Mouse (Mus musculus): ENCODE measurements around the gene Ypel5. TPM values are rescaled to one million over a fixed set of nuclear protein-coding genes. Genes with fewer than 3 reads are reported as not detected.
A peak's percentile ranks its signal among the peaks of the same experiment; 100 is the strongest.

The Ypel5 gene
- polyA plus RNA-seq, 1 experiment from 2014 or later, result 59.4 TPM

DNA sequence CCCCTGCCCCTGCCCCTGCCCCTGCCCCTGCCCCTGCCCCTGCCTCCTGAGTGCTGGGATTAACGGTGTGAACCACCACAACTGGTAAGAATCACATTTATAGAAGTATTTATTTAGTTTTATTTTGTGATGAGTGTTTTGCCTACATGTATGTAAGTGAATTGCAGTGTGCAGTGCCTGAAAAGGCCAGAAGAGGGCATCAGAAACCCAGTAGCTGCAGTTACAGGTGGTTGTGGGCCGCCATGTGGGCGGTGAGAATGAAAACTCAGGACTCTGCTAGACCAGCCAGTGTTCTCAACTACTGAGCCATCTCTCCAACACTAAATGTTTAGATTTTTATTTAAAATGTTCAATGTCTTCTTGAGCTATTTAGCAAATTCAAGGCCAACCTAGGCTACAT is 39.7 kb upstream of the Ypel5 start:
- whole genome bisulfite sequencing (ENCODE audit: insufficient replicate concordance), result 77% methylated on average over 3 of the region's 3 CpGs
- ATAC-seq (no peak), DNase-seq (no peak)
- Histone ChIP-seq H3K36me3 (replicated peaks; ENCODE audit: insufficient read depth, low read length) (no peaks in the 10 kb centered on the region), H3K4me3 (ENCODE audit: low read depth, low read length) (no peak overlapping the region), H3K9me3 (ENCODE audit: low read length) (0 out of 2 replicates have a peak, but pooled peaks cover 3% of the 10 kb centered on the region), H3K9ac (replicated peaks) (no peak overlapping the region), H3K4me1 (ENCODE audit: insufficient read depth) (peaks cover 11% of the 10 kb centered on the region; the same call in 1 of the 2 replicates), H3K27me3 (ENCODE audit: insufficient read depth, low read length) (no peaks in the 10 kb centered on the region), H3K4me2 (ENCODE audit: low read depth, low read length) (no peak overlapping the region), H3K27ac (ENCODE audit: low read depth) (no peak overlapping the region)
- TF ChIP-seq EP300 (IDR thresholded peaks at IDR 0.05; ENCODE audit: low read depth), result no peak
- peak; percentile 34; the same call in 1 of the 2 replicates for TF ChIP-seq CTCF (IDR thresholded peaks at IDR 0.05; ENCODE audit: low read depth)

DNA sequence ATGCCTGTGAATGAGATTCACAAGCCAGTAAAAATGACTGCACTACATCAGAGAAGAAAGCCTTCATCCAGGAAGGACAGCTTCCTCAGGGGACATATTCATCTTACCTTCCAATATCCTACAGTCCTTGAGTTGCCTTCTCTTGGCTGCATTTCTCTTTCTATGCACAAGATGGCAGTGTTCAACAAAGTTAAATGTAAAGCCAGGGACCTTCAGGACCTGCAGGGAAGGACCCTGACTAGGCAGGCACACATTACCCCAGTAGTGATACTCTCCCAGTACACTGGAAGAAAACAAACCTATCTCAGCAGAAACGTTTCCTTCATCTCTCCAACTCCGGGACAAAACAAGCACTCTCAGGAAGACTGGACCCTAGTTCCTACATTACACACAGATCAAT is 38.4 kb upstream of the Ypel5 start:
- DNase-seq, result no peak
- Histone ChIP-seq H3K36me3 (replicated peaks; ENCODE audit: insufficient read depth, low read length) (no peaks in the 10 kb centered on the region), H3K27me3 (ENCODE audit: insufficient read depth, low read length) (no peaks in the 10 kb centered on the region), H3K4me2 (ENCODE audit: low read depth, low read length) (no peak overlapping the region), H3K9ac (replicated peaks) (no peak overlapping the region), H3K27ac (ENCODE audit: low read depth) (no peak overlapping the region), H3K9me3 (ENCODE audit: low read length) (0 out of 2 replicates have a peak, but pooled peaks cover 3% of the 10 kb centered on the region), H3K4me1 (ENCODE audit: insufficient read depth) (peaks cover 11% of the 10 kb centered on the region; the same call in 1 of the 2 replicates), H3K4me3 (ENCODE audit: low read depth, low read length) (no peak overlapping the region)
- 18% methylated on average over 2 of the region's 2 CpGs for WGBS (ENCODE audit: insufficient replicate concordance)
- no peak for TF ChIP-seq EP300 (IDR thresholded peaks at IDR 0.05; ENCODE audit: low read depth)
- peak; percentile 82 for TF ChIP-seq CTCF (IDR thresholded peaks at IDR 0.05; ENCODE audit: low read depth)
- no peak for ATAC-seq

DNA sequence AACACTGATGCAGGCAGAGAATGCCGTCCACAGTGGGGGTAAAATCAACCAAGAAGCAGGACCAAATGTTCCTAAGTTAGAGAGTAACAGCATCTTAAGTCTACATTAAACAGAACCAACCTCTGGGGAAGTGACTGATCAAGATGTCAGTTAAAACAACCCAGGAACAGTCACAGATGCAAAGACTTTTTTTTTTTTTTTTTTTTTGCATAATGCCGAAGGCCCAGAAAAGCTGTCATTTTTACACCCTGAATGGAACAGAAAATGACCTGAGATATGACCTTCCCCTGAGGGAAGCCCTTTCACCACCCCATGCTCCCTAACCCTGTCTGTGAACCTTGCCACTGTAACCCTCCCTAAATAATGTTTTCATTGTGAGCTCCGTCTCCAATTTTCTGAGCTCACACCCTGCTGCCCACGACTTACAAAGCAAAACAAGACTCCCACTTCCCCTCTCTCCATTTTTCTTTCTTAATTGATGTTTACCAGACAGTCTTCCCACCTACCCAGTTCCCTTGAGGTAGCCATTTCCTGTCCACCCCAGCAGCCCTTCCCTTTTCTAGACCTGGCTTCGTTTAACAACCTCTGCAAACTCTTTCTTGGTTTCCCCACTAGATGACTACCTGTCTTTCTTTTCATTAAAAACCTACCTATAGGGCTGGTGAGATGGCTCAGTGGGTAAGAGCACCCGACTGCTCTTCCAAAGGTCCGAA is 26.2 kb upstream of the Ypel5 start:
- H3K36me3 ChIP-seq (replicated peaks; ENCODE audit: insufficient read depth, low read length), result no peaks in the 10 kb centered on the region
- no peak for DNase-seq
- WGBS (ENCODE audit: insufficient replicate concordance), result 52% methylated on average over 7 of the region's 7 CpGs
- H3K27ac ChIP-seq (ENCODE audit: low read depth), result 0 out of 2 replicates have a peak overlapping the region, but pooled peaks have one; percentile 6
- no peaks in the 10 kb centered on the region for H3K9me3 ChIP-seq (ENCODE audit: low read length)
- H3K4me2 ChIP-seq (ENCODE audit: low read depth, low read length), result no peak overlapping the region
- no peak for ATAC-seq
- no peak overlapping the region for H3K9ac ChIP-seq (replicated peaks)
- H3K27me3 ChIP-seq (ENCODE audit: insufficient read depth, low read length), result no peaks in the 10 kb centered on the region
- no peak overlapping the region for H3K4me3 ChIP-seq (ENCODE audit: low read depth, low read length)
- TF ChIP-seq EP300 (IDR thresholded peaks at IDR 0.05; ENCODE audit: low read depth) (no peak), CTCF (IDR thresholded peaks at IDR 0.05; ENCODE audit: low read depth) (no peak)
- H3K4me1 ChIP-seq (ENCODE audit: insufficient read depth), result no peaks in the 10 kb centered on the region

GRCm38 (mm10) chr17:72813419-72814315 is 22.6 kb upstream of the Ypel5 start:
- H3K4me2 ChIP-seq (ENCODE audit: low read depth, low read length), result no peak overlapping the region
- WGBS (ENCODE audit: insufficient replicate concordance), result 17% methylated on average over 12 of the region's 12 CpGs
- TF ChIP-seq EP300 (IDR thresholded peaks at IDR 0.05; ENCODE audit: low read depth), result no peak
- TF ChIP-seq CTCF (IDR thresholded peaks at IDR 0.05; ENCODE audit: low read depth), result peak; percentile 86
- H3K36me3 ChIP-seq (replicated peaks; ENCODE audit: insufficient read depth, low read length), result no peaks in the 10 kb centered on the region
- DNase-seq (peak; percentile 58), ATAC-seq (no peak)
- H3K27ac ChIP-seq (ENCODE audit: low read depth), result no peak overlapping the region
- H3K4me3 ChIP-seq (ENCODE audit: low read depth, low read length), result no peak overlapping the region
- H3K27me3 ChIP-seq (ENCODE audit: insufficient read depth, low read length), result no peaks in the 10 kb centered on the region
- H3K4me1 ChIP-seq (ENCODE audit: insufficient read depth), result no peaks in the 10 kb centered on the region
- no peak overlapping the region for H3K9ac ChIP-seq (replicated peaks)
- H3K9me3 ChIP-seq (ENCODE audit: low read length), result no peaks in the 10 kb centered on the region

DNA sequence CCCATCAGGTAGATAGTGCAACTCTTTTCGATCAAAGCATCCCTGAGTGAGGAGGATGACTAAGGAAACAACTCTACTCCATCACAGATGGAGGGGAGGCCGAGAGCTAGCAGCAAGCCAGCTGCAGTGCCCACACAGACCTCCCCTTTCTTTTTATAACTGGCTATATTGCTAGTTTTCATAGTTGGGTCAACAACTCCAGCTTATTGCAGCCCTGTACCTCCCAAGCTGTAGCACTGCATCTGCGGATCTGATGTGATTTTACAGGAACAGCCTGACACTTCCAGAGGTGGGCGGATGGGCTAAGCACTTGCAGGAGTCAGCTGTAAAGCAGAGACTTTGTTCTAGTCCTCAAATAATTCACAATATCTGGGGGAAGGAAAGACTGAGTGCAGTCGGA is 18.7 kb upstream of the Ypel5 start:
- TF ChIP-seq CTCF (IDR thresholded peaks at IDR 0.05; ENCODE audit: low read depth), result no peak
- no peak for TF ChIP-seq EP300 (IDR thresholded peaks at IDR 0.05; ENCODE audit: low read depth)
- H3K4me2 ChIP-seq (ENCODE audit: low read depth, low read length), result no peak overlapping the region
- H3K27ac ChIP-seq (ENCODE audit: low read depth), result no peak overlapping the region
- H3K36me3 ChIP-seq (replicated peaks; ENCODE audit: insufficient read depth, low read length), result no peaks in the 10 kb centered on the region
- no peak overlapping the region for H3K9ac ChIP-seq (replicated peaks)
- no peaks in the 10 kb centered on the region for H3K4me1 ChIP-seq (ENCODE audit: insufficient read depth)
- WGBS (ENCODE audit: insufficient replicate concordance), result 77% methylated on average over 5 of the region's 5 CpGs
- ATAC-seq (no peak), DNase-seq (no peak)
- H3K27me3 ChIP-seq (ENCODE audit: insufficient read depth, low read length), result no peaks in the 10 kb centered on the region
- no peak overlapping the region for H3K4me3 ChIP-seq (ENCODE audit: low read depth, low read length)
- no peaks in the 10 kb centered on the region for H3K9me3 ChIP-seq (ENCODE audit: low read length)

DNA sequence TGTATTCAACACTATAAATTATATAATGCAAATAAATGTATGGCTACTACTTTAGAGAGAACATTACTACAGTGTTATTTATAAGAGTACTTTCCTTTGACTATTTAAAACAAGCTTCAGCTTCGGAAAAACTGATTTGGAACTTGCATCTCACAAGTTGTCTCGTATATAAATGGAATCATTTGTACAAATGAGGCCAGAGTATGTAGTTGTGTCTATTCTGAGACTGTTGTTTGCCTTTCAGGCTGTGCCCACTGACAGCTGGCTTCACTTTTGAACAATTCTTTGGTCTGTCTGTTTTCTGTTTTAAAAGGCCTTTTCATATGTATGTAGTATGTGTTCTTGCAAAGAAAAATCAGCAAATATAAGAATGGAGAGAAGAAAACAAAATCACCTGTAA is 16.5 kb upstream of the Ypel5 start:
- no peaks in the 10 kb centered on the region for H3K36me3 ChIP-seq (replicated peaks; ENCODE audit: insufficient read depth, low read length)
- ATAC-seq, result no peak
- H3K4me3 ChIP-seq (ENCODE audit: low read depth, low read length), result no peak overlapping the region
- no peaks in the 10 kb centered on the region for H3K9me3 ChIP-seq (ENCODE audit: low read length)
- DNase-seq, result no peak
- WGBS (ENCODE audit: insufficient replicate concordance), result 62% methylated on average over 2 of the region's 2 CpGs
- no peaks in the 10 kb centered on the region for H3K27me3 ChIP-seq (ENCODE audit: insufficient read depth, low read length)
- H3K4me1 ChIP-seq (ENCODE audit: insufficient read depth), result no peaks in the 10 kb centered on the region
- no peak overlapping the region for H3K27ac ChIP-seq (ENCODE audit: low read depth)
- no peak overlapping the region for H3K4me2 ChIP-seq (ENCODE audit: low read depth, low read length)
- no peak overlapping the region for H3K9ac ChIP-seq (replicated peaks)
- TF ChIP-seq EP300 (IDR thresholded peaks at IDR 0.05; ENCODE audit: low read depth) (no peak), CTCF (IDR thresholded peaks at IDR 0.05; ENCODE audit: low read depth) (no peak)
